Comparison of ENCODE assay signal across 9 mouse cellular contexts in the genomic region with DNA sequence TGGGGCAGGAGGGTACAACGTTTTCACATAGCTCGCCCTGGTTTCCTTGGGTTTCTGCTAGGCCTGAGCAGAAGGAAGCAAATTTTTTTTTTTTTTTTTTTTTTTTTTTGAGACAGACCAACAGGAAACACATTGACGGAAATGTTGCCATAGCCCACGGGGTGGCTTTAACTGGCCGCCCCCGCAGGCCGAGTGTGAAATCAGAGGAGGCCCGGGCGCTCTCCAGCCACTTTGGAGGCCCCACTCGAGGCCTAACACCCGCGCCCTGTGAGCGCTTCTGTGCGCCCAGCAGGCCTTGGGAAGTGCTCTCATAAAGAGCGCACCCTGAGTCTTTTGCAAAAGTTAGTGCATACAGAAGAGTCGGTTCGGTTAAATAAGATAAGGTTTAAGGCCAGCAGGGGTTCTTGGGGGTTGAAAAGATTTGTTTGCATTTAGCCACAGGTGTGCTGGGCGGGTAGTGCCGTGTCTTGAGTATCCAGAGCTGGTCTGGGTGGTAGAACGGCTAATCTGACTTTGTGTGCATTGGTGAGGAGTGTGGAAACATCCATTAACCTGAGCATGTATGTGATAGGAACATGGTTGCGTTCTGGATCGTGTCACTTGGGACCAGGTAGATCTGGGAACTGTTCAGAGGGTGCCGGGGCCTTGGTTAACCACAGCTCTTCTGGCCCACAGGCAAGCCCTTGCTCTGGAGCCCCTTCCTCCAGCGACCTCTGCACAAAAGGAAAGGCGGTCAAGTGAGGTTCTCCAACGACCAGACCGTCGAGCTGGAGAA. TPM values are rescaled to one million over a fixed set of nuclear protein-coding genes. Genes with fewer than 3 reads are reported as not detected.
A peak's percentile ranks its signal among the peaks of the same experiment; 100 is the strongest.
DNase-seq lines count a peak whose midpoint lies in the region; ATAC-seq and TF ChIP-seq lines count a peak whose summit lies in the region.
"Had no signal": no experiment of that assay in that cellular context is flagged by ENCODE, and none has a peak within 500 bp of the region (broad histone marks: within the 10 kb centered on the region; RNA-seq: fewer than 3 reads in every experiment).

No protein-coding gene starts in this region.

- 0 out of 2 replicates have a peak overlapping the region, but pooled peaks have one; percentile 3 for H3K4me3 ChIP-seq in embryonic facial prominence, embryonic 13.5 days
- H3K4me3 ChIP-seq in kidney, adult 2 months (ENCODE audit: insufficient read depth, low read depth, low read length): no peak overlapping the region
- H3K4me3 ChIP-seq in lung, embryonic 16.5 days (ENCODE audit: low read length): peak overlapping the region; percentile 74
- H3K4me3 ChIP-seq in stomach, embryonic 15.5 days (replicated peaks): peak overlapping the region; percentile 15; the same call in 1 of the 2 replicates

- no peaks in the 10 kb centered on the region for H3K9me3 ChIP-seq in embryonic facial prominence, embryonic 13.5 days
- H3K9me3 ChIP-seq in lung, embryonic 16.5 days (ENCODE audit: control insufficient read depth, low read length): no peaks in the 10 kb centered on the region
- H3K9me3 ChIP-seq in stomach, embryonic 15.5 days: no peaks in the 10 kb centered on the region
- H3K9me3 ChIP-seq: embryonic facial prominence, embryonic 15.5 days had no signal

- no peak for ATAC-seq in embryonic facial prominence, embryonic 13.5 days (ENCODE audit: insufficient number of reproducible peaks, insufficient read depth, low FRiP score, low TSS enrichment, low read depth)
- ATAC-seq in lung, embryonic 16.5 days (ENCODE audit: low read depth): no peak
- no peak for ATAC-seq in stomach, embryonic 15.5 days (ENCODE audit: insufficient read depth, low FRiP score, low read depth)
- no peak for ATAC-seq in activated CD4-positive, CD25-positive, alpha-beta regulatory T cell, adult 4 months

- peak overlapping the region; percentile 20; the same call in 1 of the 2 replicates for H3K4me2 ChIP-seq in embryonic facial prominence, embryonic 13.5 days
- H3K4me2 ChIP-seq in lung, embryonic 16.5 days (ENCODE audit: low read depth, low read length): peak overlapping the region; percentile 81
- peak overlapping the region; percentile 92 for H3K4me2 ChIP-seq in stomach, embryonic 15.5 days
- H3K4me2 ChIP-seq: embryonic facial prominence, embryonic 15.5 days had no signal

- peak; percentile 5 for DNase-seq in right cerebral cortex, postnatal 25 days
- no peak for DNase-seq in right cerebral cortex, adult 2 months (ENCODE audit: low spot score in 2 of 2)
- DNase-seq in kidney, adult 2 months: peak; percentile 50
- no peak for DNase-seq in urinary bladder, postnatal 14 days (ENCODE audit: low spot score)

- 5% methylated on average over 28 of the region's 28 CpGs for WGBS in embryonic facial prominence, embryonic 13.5 days
- WGBS in kidney, adult 2 months: 38% methylated on average over 28 of the region's 28 CpGs
- 11% methylated on average over 28 of the region's 28 CpGs for WGBS in lung, embryonic 16.5 days
- 20% methylated on average over 28 of the region's 28 CpGs for WGBS in stomach, embryonic 15.5 days

- TF ChIP-seq CTCF in kidney, adult 2 months (conservative IDR thresholded peaks at IDR 0.05; ENCODE audit: insufficient read depth, insufficient read length, low read depth, low read length): no peak

- H3K36me3 ChIP-seq in embryonic facial prominence, embryonic 13.5 days: no peaks in the 10 kb centered on the region
- no peaks in the 10 kb centered on the region for H3K36me3 ChIP-seq in kidney, adult 2 months (ENCODE audit: control insufficient read depth, insufficient read depth, low read length)
- H3K36me3 ChIP-seq in lung, embryonic 16.5 days (ENCODE audit: control insufficient read depth, insufficient read depth, low read length): no peaks in the 10 kb centered on the region
- H3K36me3 ChIP-seq in stomach, embryonic 15.5 days: no peaks in the 10 kb centered on the region
- H3K36me3 ChIP-seq: embryonic facial prominence, embryonic 15.5 days had no signal

- no peak for TF ChIP-seq POLR2A in kidney, adult 2 months (IDR thresholded peaks at IDR 0.05; ENCODE audit: low read depth, low read length)

- H3K9ac ChIP-seq in embryonic facial prominence, embryonic 13.5 days: no peak overlapping the region
- H3K9ac ChIP-seq in lung, embryonic 16.5 days (ENCODE audit: low read length): peak overlapping the region; percentile 49; the same call in 1 of the 2 replicates
- no peak overlapping the region for H3K9ac ChIP-seq in stomach, embryonic 15.5 days
- H3K9ac ChIP-seq: embryonic facial prominence, embryonic 15.5 days had no signal

- peaks cover 95% of the 10 kb centered on the region for H3K27me3 ChIP-seq in embryonic facial prominence, embryonic 13.5 days
- peaks cover 7% of the 10 kb centered on the region for H3K27me3 ChIP-seq in kidney, adult 2 months (replicated peaks; ENCODE audit: control insufficient read depth, insufficient read depth, low read length)
- H3K27me3 ChIP-seq in lung, embryonic 16.5 days (ENCODE audit: control insufficient read depth, insufficient read depth, low read depth, low read length): peaks cover 54% of the 10 kb centered on the region
- peaks cover 52% of the 10 kb centered on the region for H3K27me3 ChIP-seq in stomach, embryonic 15.5 days (replicated peaks)

- no peak overlapping the region for H3K27ac ChIP-seq in embryonic facial prominence, embryonic 13.5 days
- 0 out of 2 replicates have a peak overlapping the region, but pooled peaks have one; percentile 73 for H3K27ac ChIP-seq in kidney, adult 2 months (ENCODE audit: insufficient read depth, low read depth, low read length)
- H3K27ac ChIP-seq in lung, embryonic 16.5 days (ENCODE audit: low read length): peak overlapping the region; percentile 76
- H3K27ac ChIP-seq in stomach, embryonic 15.5 days: no peak overlapping the region
- H3K27ac ChIP-seq: embryonic facial prominence, embryonic 15.5 days had no signal

- H3K4me1 ChIP-seq in embryonic facial prominence, embryonic 13.5 days: peaks cover 17% of the 10 kb centered on the region
- H3K4me1 ChIP-seq in kidney, adult 2 months (ENCODE audit: control insufficient read depth, insufficient read depth, low read length): no peaks in the 10 kb centered on the region
- H3K4me1 ChIP-seq in lung, embryonic 16.5 days (replicated peaks; ENCODE audit: control insufficient read depth, insufficient read depth, low read length): peaks cover 11% of the 10 kb centered on the region; the same call in 1 of the 2 replicates
- H3K4me1 ChIP-seq in stomach, embryonic 15.5 days: peaks cover 12% of the 10 kb centered on the region

RNA-seq across cellular contexts. Expression of gene Hhex, which starts 2.1 kb away (rescaled TPM):
- 8.0 and 9.1 TPM in 2 replicates for polyA plus RNA-seq in embryonic facial prominence, embryonic 13.5 days (2015; fragmentation: Nextera tagmentation; extraction: Ambion mirVana)
- polyA plus RNA-seq in kidney, adult 2 months (2012; rRNA removed): 3.2 and 3.4 TPM in 2 replicates
- 38.3 and 40.2 TPM in 2 replicates for polyA plus RNA-seq in lung, embryonic 16.5 days (2015; fragmentation: Nextera tagmentation; extraction: Ambion mirVana)
- 18.2 and 23.9 TPM in 2 replicates for polyA plus RNA-seq in stomach, embryonic 15.5 days (2015; fragmentation: Nextera tagmentation; extraction: Ambion mirVana)
- polyA plus RNA-seq in activated CD4-positive, CD25-positive, alpha-beta regulatory T cell, adult 4 months (2017; shearing (Covaris generic)): 1 to 10 TPM in 1 of 2 experiments, not detected in 1; 1.1 TPM

Comparison
In these comparisons a context has a peak if more than half of its experiments do, and no peak if none do; other contexts are left out.
1. DNase-seq: peak in right cerebral cortex, postnatal 25 days (single experiment) and kidney, adult 2 months (single experiment); none in right cerebral cortex, adult 2 months (0 of 2) and urinary bladder, postnatal 14 days (single experiment).
2. H3K27ac ChIP-seq: peak in kidney, adult 2 months (single experiment) and lung, embryonic 16.5 days (single experiment); none in embryonic facial prominence, embryonic 13.5 days (single experiment) and stomach, embryonic 15.5 days (single experiment).
3. H3K4me2 ChIP-seq: peak in every context shown above with its lines; median percentile 92 in stomach, embryonic 15.5 days; 81 in lung, embryonic 16.5 days; 20 in embryonic facial prominence, embryonic 13.5 days.